Mouse (Mus musculus) ES-E14 (cell line): Measurements from ENCODE around the gene Dohh.

Experiments
- CHD2 ChIP-seq: IDR thresholded peaks from 2 replicates; pipeline ENCODE4 v1.6.1; 2014; ENCODE audit warnings: mild to moderate bottlenecking, low read depth, low read length, inconsistent platforms
- HCFC1 ChIP-seq: IDR thresholded peaks from 2 replicates; pipeline ENCODE4 v1.6.1; 2012; ENCODE audit warnings: low read length, inconsistent platforms, borderline replicate concordance; ENCODE audit not compliant: insufficient read depth
- MAFK ChIP-seq: IDR thresholded peaks from 2 replicates; pipeline ENCODE4 v1.6.1; 2014; ENCODE audit warnings: mild to moderate bottlenecking, low read depth, low read length, inconsistent platforms; ENCODE audit not compliant: insufficient read depth
- ZC3H11A ChIP-seq: IDR thresholded peaks from 2 replicates; pipeline ENCODE4 v1.6.1; 2012; ENCODE audit warnings: low read depth, mild to moderate bottlenecking, inconsistent platforms, low read length, borderline replicate concordance

GRCm38 (mm10) chr10:81401521-81402226, 17.4 kb downstream of the Dohh start:
- TF ChIP-seq ZC3H11A (no peak), CHD2 (no peak), HCFC1 (no peak), MAFK (peak; percentile 98)
